In the genomic region with DNA sequence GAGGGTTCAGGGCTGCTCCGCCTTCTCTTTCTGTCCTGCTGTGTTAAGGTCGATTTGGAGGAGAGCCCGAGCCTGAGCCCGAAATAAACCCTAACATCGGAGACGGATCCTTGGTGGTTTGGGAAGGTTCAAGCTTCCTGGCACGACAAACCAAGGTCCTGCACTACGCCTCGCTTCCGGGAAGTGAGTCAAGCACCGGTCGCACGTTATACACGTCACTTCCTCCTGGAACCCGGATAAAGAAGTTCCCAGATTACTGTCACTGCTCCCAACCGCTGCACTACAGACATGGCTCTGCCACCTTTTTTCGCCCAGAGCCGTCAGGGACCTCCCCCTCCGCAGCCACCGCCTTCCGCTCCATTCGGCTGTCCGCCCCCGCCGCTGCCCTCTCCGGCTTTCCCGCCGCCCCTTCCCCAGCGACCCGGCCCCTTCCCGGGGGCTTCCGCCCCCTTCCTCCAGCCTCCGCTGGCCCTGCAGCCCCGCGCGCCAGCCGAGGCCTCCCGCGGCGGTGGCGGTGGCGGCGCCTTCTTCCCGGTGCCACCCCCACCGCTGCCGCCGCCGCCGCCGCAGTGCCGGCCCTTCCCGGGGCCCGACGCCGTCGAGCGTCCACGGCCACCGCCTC, we compare ENCODE assay signal across 8 mouse cellular contexts. TPM values are rescaled to one million over a fixed set of nuclear protein-coding genes. Genes with fewer than 3 reads are reported as not detected.
A peak's percentile ranks its signal among the peaks of the same experiment; 100 is the strongest.
DNase-seq lines count a peak whose midpoint lies in the region; ATAC-seq lines count a peak whose summit lies in the region.

A gene (plus strand): TSS at position 251 of the 622 bp plus-strand sequence.

- ATAC-seq in hindbrain, embryonic 11.5 days (ENCODE audit: low FRiP score) = peak; percentile 94

- no peaks in the 10 kb centered on the region for H3K27me3 ChIP-seq in hindbrain, embryonic 11.5 days (ENCODE audit: control insufficient read depth, insufficient read depth, low read length)

- DNase-seq in Muller cell, postnatal 12 days (ENCODE audit: inconsistent ontology term) = peak; percentile 88
- DNase-seq in cerebellum, adult 9-11 months = peak; percentile 96
- DNase-seq in frontal cortex, adult 2 months (ENCODE audit: extremely low spot score in 1 of 2, low spot score in 1 of 2) = peak; percentile 95 to 99
- peak; percentile 99 for DNase-seq in hindbrain, embryonic 11.5 days (ENCODE audit: low spot score)
- DNase-seq in layer of hippocampus, postnatal 10 days (ENCODE audit: low spot score in 2 of 2) = peak; percentile 94 to 96
- peak; percentile 98 for DNase-seq in lung, postnatal 10 days
- DNase-seq in ovary, postnatal 36 days (ENCODE audit: low spot score) = peak; percentile 89
- DNase-seq in thymus, postnatal 25 days = peak; percentile 92

- H3K4me2 ChIP-seq in hindbrain, embryonic 11.5 days (replicated peaks; ENCODE audit: low read depth, low read length) = peak within 1 kb of the TSS; percentile 95

- H3K9me3 ChIP-seq in hindbrain, embryonic 11.5 days (ENCODE audit: control insufficient read depth, low read length) = no peaks in the 10 kb centered on the region

- WGBS in hindbrain, embryonic 11.5 days = 1% methylated on average over 55 of the region's 59 CpGs

- H3K27ac ChIP-seq in hindbrain, embryonic 11.5 days (ENCODE audit: low read depth, low read length) = peak within 1 kb of the TSS; percentile 93

- no peaks in the 10 kb centered on the region for H3K36me3 ChIP-seq in hindbrain, embryonic 11.5 days (ENCODE audit: control insufficient read depth, insufficient read depth, low read length)

- peaks cover 8% of the 10 kb centered on the region; the same call in 1 of the 2 replicates for H3K4me1 ChIP-seq in hindbrain, embryonic 11.5 days (replicated peaks; ENCODE audit: control insufficient read depth, insufficient read depth, low read length)

- H3K4me3 ChIP-seq in hindbrain, embryonic 11.5 days (ENCODE audit: low read depth, low read length) = peak within 1 kb of the TSS; percentile 99

- peak within 1 kb of the TSS; percentile 98 for H3K9ac ChIP-seq in hindbrain, embryonic 11.5 days (ENCODE audit: low read depth, low read length)

RNA-seq across cellular contexts. Expression of the gene that starts here (rescaled TPM):
- 16.8 and 16.9 TPM in 2 replicates for polyA plus RNA-seq in frontal cortex, adult 2 months (2012; rRNA removed)
- 13.0 and 13.5 TPM in 2 replicates for polyA plus RNA-seq in hindbrain, embryonic 11.5 days (2014; fragmentation: Nextera tagmentation; extraction: Ambion mirVana)
- 10 to 100 TPM; 23.2 to 25.4 TPM for total RNA-seq in layer of hippocampus, postnatal 10 days (2021)

Comparison
In these comparisons a context has a peak if more than half of its experiments do, and no peak if none do; other contexts are left out.
1. Peak in every context shown above with its lines: DNase-seq, ATAC-seq, H3K4me3 ChIP-seq and H3K27ac ChIP-seq.